Mouse (Mus musculus): ENCODE data around the gene Mkrn1. TPM values are rescaled to one million over a fixed set of nuclear protein-coding genes. Genes with fewer than 3 reads are reported as not detected.
A peak's percentile ranks its signal among the peaks of the same experiment; 100 is the strongest.

The Mkrn1 gene
- polyA plus RNA-seq, 1 experiment: 30.9 TPM

DNA sequence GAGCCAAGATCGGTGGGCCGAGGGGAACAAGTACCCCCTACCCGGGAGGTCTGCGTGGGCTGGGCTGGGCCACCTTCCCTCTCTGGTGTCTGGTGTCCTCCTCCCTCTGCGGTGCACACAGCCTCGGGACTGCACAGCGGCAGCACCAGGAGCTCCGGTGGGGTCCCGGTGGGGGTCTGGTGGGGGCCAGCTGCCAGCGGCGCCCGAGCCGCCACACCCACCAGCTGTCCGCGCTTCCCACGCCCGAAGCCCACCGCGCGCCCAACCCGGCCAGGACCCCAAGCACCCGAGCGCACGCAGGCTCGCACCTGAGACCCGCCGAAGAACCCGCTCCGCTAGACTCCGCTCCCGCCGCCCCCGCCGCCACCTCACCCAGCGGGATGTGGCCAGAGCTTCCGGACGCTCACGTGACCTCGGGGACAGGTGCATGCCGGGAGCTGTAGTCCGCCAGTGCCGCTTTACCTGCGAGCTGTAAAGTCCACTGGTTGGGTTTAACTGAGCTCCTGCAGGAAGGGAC, 42.9 kb downstream of the Mkrn1 start, which contains the start of gene Slc37a3:
Slc37a3 (minus strand) TSS at position 365 of the 517 bp plus-strand sequence.
- Histone ChIP-seq H3K79me3 (ENCODE audit: low read depth) (no peaks in the 10 kb centered on the region), H3K27me3 (ENCODE audit: control insufficient read depth, insufficient read depth, insufficient read length) (no peaks in the 10 kb centered on the region), H3ac (ENCODE audit: control insufficient read depth, insufficient read length, low read depth) (peak within 1 kb of the TSS; percentile 96), H3K36me3 (ENCODE audit: control insufficient read depth, insufficient read depth) (peaks cover 4% of the 10 kb centered on the region), H3K79me2 (ENCODE audit: control insufficient read depth, insufficient read depth) (peaks cover 21% of the 10 kb centered on the region), H3K4me3 (ENCODE audit: insufficient read depth, poor library complexity, severe bottlenecking) (peak within 1 kb of the TSS; percentile 82)
- TF ChIP-seq CTCF (IDR thresholded peaks at IDR 0.05; ENCODE audit: control insufficient read depth, insufficient read depth, insufficient read length): no peak
- TF ChIP-seq MYOG (IDR thresholded peaks at IDR 0.05; ENCODE audit: control insufficient read depth, extremely low read depth, insufficient read length): no peak
- TF ChIP-seq CEBPB (IDR thresholded peaks at IDR 0.05; ENCODE audit: low read depth): no peak
- peak; percentile 96 for TF ChIP-seq USF1 (IDR thresholded peaks at IDR 0.05; ENCODE audit: low read depth)
- no peak for TF ChIP-seq MYOD1 (IDR thresholded peaks at IDR 0.05; ENCODE audit: control insufficient read depth, insufficient read length, low read depth)
- peak; percentile 25 for TF ChIP-seq MAX (IDR thresholded peaks at IDR 0.05)
- no peak for TF ChIP-seq FOSL1 (IDR thresholded peaks at IDR 0.05; ENCODE audit: insufficient read depth, low read length, poor library complexity, severe bottlenecking)

DNA sequence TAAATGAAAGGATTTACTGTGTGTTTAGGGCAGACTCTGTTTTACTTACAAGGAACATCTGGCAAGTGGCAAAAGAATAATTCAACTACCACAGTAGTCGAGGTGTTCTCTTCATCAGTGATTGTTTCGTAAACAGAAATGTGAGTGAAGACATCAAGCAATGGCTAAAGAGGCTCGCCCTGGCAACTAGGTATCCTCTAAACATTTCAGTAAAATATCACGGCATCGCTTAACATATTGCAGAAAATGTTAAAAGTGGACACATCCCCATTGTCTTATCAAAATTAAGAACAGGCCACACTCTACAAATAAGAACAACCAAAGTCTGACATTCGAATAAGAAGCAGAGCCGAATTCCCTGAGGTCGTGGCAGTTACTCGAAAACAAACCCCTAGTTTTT, 43.5 kb downstream of the Mkrn1 start:
- peaks cover 21% of the 10 kb centered on the region for H3K79me2 ChIP-seq (ENCODE audit: control insufficient read depth, insufficient read depth)
- H3K79me3 ChIP-seq (ENCODE audit: low read depth): no peaks in the 10 kb centered on the region
- TF ChIP-seq CEBPB (IDR thresholded peaks at IDR 0.05; ENCODE audit: low read depth): no peak
- TF ChIP-seq MYOG (IDR thresholded peaks at IDR 0.05; ENCODE audit: control insufficient read depth, extremely low read depth, insufficient read length): no peak
- no peak for TF ChIP-seq MYOD1 (IDR thresholded peaks at IDR 0.05; ENCODE audit: control insufficient read depth, insufficient read length, low read depth)
- no peak for TF ChIP-seq USF1 (IDR thresholded peaks at IDR 0.05; ENCODE audit: low read depth)
- no peak for TF ChIP-seq CTCF (IDR thresholded peaks at IDR 0.05; ENCODE audit: control insufficient read depth, insufficient read depth, insufficient read length)
- no peak for TF ChIP-seq FOSL1 (IDR thresholded peaks at IDR 0.05; ENCODE audit: insufficient read depth, low read length, poor library complexity, severe bottlenecking)
- no peak for TF ChIP-seq MAX (IDR thresholded peaks at IDR 0.05)
- H3ac ChIP-seq (ENCODE audit: control insufficient read depth, insufficient read length, low read depth): peak overlapping the region; percentile 96
- H3K36me3 ChIP-seq (ENCODE audit: control insufficient read depth, insufficient read depth): peaks cover 4% of the 10 kb centered on the region
- H3K27me3 ChIP-seq (ENCODE audit: control insufficient read depth, insufficient read depth, insufficient read length): no peaks in the 10 kb centered on the region
- peak overlapping the region; percentile 82 for H3K4me3 ChIP-seq (ENCODE audit: insufficient read depth, poor library complexity, severe bottlenecking)

GRCm38 (mm10) chr6:39373301-39373955, 46.8 kb downstream of the Mkrn1 start:
- Histone ChIP-seq H3K4me3 (ENCODE audit: insufficient read depth, poor library complexity, severe bottlenecking) (no peak overlapping the region), H3K79me3 (ENCODE audit: low read depth) (no peaks in the 10 kb centered on the region), H3K79me2 (ENCODE audit: control insufficient read depth, insufficient read depth) (peaks cover 27% of the 10 kb centered on the region), H3ac (ENCODE audit: control insufficient read depth, insufficient read length, low read depth) (no peak overlapping the region), H3K27me3 (ENCODE audit: control insufficient read depth, insufficient read depth, insufficient read length) (no peaks in the 10 kb centered on the region), H3K36me3 (ENCODE audit: control insufficient read depth, insufficient read depth) (peaks cover 4% of the 10 kb centered on the region)
- TF ChIP-seq FOSL1 (IDR thresholded peaks at IDR 0.05; ENCODE audit: insufficient read depth, low read length, poor library complexity, severe bottlenecking) (no peak), CEBPB (IDR thresholded peaks at IDR 0.05; ENCODE audit: low read depth) (no peak), MAX (IDR thresholded peaks at IDR 0.05) (no peak), MYOG (IDR thresholded peaks at IDR 0.05; ENCODE audit: control insufficient read depth, extremely low read depth, insufficient read length) (no peak)

DNA sequence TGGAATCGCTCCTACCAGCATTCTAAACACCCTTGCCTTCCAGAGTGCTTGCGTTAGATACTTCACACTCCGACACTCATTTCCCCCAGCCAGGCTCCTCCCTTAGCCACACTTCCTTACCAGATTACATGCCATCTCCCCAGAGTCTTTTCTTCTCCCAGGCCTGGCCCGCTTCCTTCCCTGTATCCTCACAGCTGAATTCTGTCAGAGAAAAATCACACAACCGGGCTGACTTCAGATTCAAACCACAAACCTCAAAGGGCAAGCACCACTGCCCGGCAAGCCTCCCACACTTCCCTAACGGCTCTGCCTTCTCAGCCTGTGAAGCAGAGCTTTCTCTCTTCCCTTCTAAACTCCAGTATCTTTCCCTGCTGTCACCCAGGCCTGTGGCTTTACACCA, 47.5 kb downstream of the Mkrn1 start:
- Histone ChIP-seq H3K27me3 (ENCODE audit: control insufficient read depth, insufficient read depth, insufficient read length) (no peaks in the 10 kb centered on the region), H3K79me2 (ENCODE audit: control insufficient read depth, insufficient read depth) (peaks cover 27% of the 10 kb centered on the region), H3ac (ENCODE audit: control insufficient read depth, insufficient read length, low read depth) (no peak overlapping the region), H3K36me3 (ENCODE audit: control insufficient read depth, insufficient read depth) (peaks cover 4% of the 10 kb centered on the region), H3K4me3 (ENCODE audit: insufficient read depth, poor library complexity, severe bottlenecking) (no peak overlapping the region), H3K79me3 (ENCODE audit: low read depth) (no peaks in the 10 kb centered on the region)
- no peak for TF ChIP-seq MYOG (IDR thresholded peaks at IDR 0.05; ENCODE audit: control insufficient read depth, extremely low read depth, insufficient read length)
- TF ChIP-seq MAX (IDR thresholded peaks at IDR 0.05): no peak
- TF ChIP-seq FOSL1 (IDR thresholded peaks at IDR 0.05; ENCODE audit: insufficient read depth, low read length, poor library complexity, severe bottlenecking): no peak
- no peak for TF ChIP-seq USF1 (IDR thresholded peaks at IDR 0.05; ENCODE audit: low read depth)
- TF ChIP-seq CTCF (IDR thresholded peaks at IDR 0.05; ENCODE audit: control insufficient read depth, insufficient read depth, insufficient read length): no peak
- TF ChIP-seq MYOD1 (IDR thresholded peaks at IDR 0.05; ENCODE audit: control insufficient read depth, insufficient read length, low read depth): no peak

- Histone ChIP-seq H3K79me2 (ENCODE audit: control insufficient read depth, insufficient read depth) (peaks cover 23% of the 10 kb centered on the region), H3K79me3 (ENCODE audit: low read depth) (no peaks in the 10 kb centered on the region), H3K4me3 (ENCODE audit: insufficient read depth, poor library complexity, severe bottlenecking) (no peak overlapping the region), H3K27me3 (ENCODE audit: control insufficient read depth, insufficient read depth, insufficient read length) (no peaks in the 10 kb centered on the region), H3ac (ENCODE audit: control insufficient read depth, insufficient read length, low read depth) (no peak overlapping the region), H3K36me3 (ENCODE audit: control insufficient read depth, insufficient read depth) (peaks cover 4% of the 10 kb centered on the region)
- TF ChIP-seq CEBPB (IDR thresholded peaks at IDR 0.05; ENCODE audit: low read depth): no peak
- no peak for TF ChIP-seq MAX (IDR thresholded peaks at IDR 0.05)
- no peak for TF ChIP-seq USF1 (IDR thresholded peaks at IDR 0.05; ENCODE audit: low read depth)
- no peak for TF ChIP-seq FOSL1 (IDR thresholded peaks at IDR 0.05; ENCODE audit: insufficient read depth, low read length, poor library complexity, severe bottlenecking)
- TF ChIP-seq MYOD1 (IDR thresholded peaks at IDR 0.05; ENCODE audit: control insufficient read depth, insufficient read length, low read depth): no peak
- TF ChIP-seq CTCF (IDR thresholded peaks at IDR 0.05; ENCODE audit: control insufficient read depth, insufficient read depth, insufficient read length): no peak
- TF ChIP-seq MYOG (IDR thresholded peaks at IDR 0.05; ENCODE audit: control insufficient read depth, extremely low read depth, insufficient read length): no peak
Measured at GRCm38 (mm10) chr6:39372042-39372441, 48.2 kb downstream of the Mkrn1 start.

Measured in C2C12 (cell line).